Mouse (Mus musculus): ENCODE measurements around the gene Slfn5. TPM values are rescaled to one million over a fixed set of nuclear protein-coding genes. Genes with fewer than 3 reads are reported as not detected.

The Slfn5 gene
- 56.4 TPM for polyA plus RNA-seq (2017; shearing (Covaris generic))

GRCm38 (mm10) chr11:82950736-82951481, at the start of gene Slfn5:
Gene Slfn5 (plus strand): TSS chr11:82951349.

GRCm38 (mm10) chr11:82907651-82908607, 43.2 kb upstream of the Slfn5 start, which contains the start of gene Nle1:
Gene Nle1 (minus strand): TSS chr11:82908411.

GRCm38 (mm10) chr11:82910250-82910649, 40.9 kb upstream of the Slfn5 start, which contains the start of gene Unc45b:
Gene Unc45b (plus strand): TSS chr11:82910550.

GRCm38 (mm10) chr11:82991469-82992166, 40.5 kb downstream of the Slfn5 start, which contains the start of gene Slfn9:
Gene Slfn9 (minus strand): TSS chr11:82991830.

Other genes with a start within 250 kb of the Slfn5 start
- 0.86 TPM for gene Cct6b, start 187.0 kb upstream of the Slfn5 start, polyA plus RNA-seq (2017; shearing (Covaris generic))
- 42.0 TPM for gene Zfp830, start 187.0 kb upstream of the Slfn5 start, polyA plus RNA-seq (2017; shearing (Covaris generic))
- gene Lig3, start 170.2 kb upstream of the Slfn5 start, polyA plus RNA-seq (2017; shearing (Covaris generic)), result 40.7 TPM
- gene Rffl, start 80.1 kb upstream of the Slfn5 start, polyA plus RNA-seq (2017; shearing (Covaris generic)), result 11.4 TPM
- gene Rad51d, start 60.7 kb upstream of the Slfn5 start, polyA plus RNA-seq (2017; shearing (Covaris generic)), result 40.0 TPM
- gene Fndc8, start 59.2 kb upstream of the Slfn5 start, polyA plus RNA-seq (2017; shearing (Covaris generic)), result not detected
- gene Nle1, start 42.9 kb upstream of the Slfn5 start, polyA plus RNA-seq (2017; shearing (Covaris generic)), result 44.2 TPM
- not detected for gene Unc45b, start 40.8 kb upstream of the Slfn5 start, polyA plus RNA-seq (2017; shearing (Covaris generic))
- 16.9 TPM for gene Slfn9, start 40.5 kb downstream of the Slfn5 start, polyA plus RNA-seq (2017; shearing (Covaris generic))
- 149 TPM for gene Slfn8, start 69.5 kb downstream of the Slfn5 start, polyA plus RNA-seq (2017; shearing (Covaris generic))
- gene Slfn2, start 113.8 kb downstream of the Slfn5 start, polyA plus RNA-seq (2017; shearing (Covaris generic)), result 826 TPM
- 312 TPM for gene Slfn1, start 165.5 kb downstream of the Slfn5 start, polyA plus RNA-seq (2017; shearing (Covaris generic))
- gene Slfn4, start 223.8 kb downstream of the Slfn5 start, polyA plus RNA-seq (2017; shearing (Covaris generic)), result 0.29 TPM
- 6.9 TPM for gene Slfn3, start 240.0 kb downstream of the Slfn5 start, polyA plus RNA-seq (2017; shearing (Covaris generic))

Data from CD4-positive, CD25-positive, alpha-beta regulatory T cell, adult 9 weeks (primary cell).